Mouse (Mus musculus) ovary, adult 18-20 months (tissue): Measurements from ENCODE around the gene Arrdc5.

ENCODE experiments used
- DNase-seq: peaks from one replicate; pipeline ENCODE4 v3.0.0; 2022; ENCODE audit warnings: low spot score, mixed read lengths

Arrdc5 gene

GRCm38 (mm10) chr17:56254695-56255094 lies 45.4 kb downstream of the Arrdc5 start:
- no peak for DNase-seq

GRCm38 (mm10) chr17:56251136-56251829 lies 48.8 kb downstream of the Arrdc5 start:
- DNase-seq: no peak

GRCm38 (mm10) chr17:56245608-56246007 lies 54.5 kb downstream of the Arrdc5 start:
- DNase-seq: no peak
